Mouse (Mus musculus) olfactory bulb, adult 2 months (tissue): Measurements from ENCODE around the gene Snrk.

Source experiments
- CTCF ChIP-seq: fragments of 200-500 bp; IDR thresholded peaks from 2 replicates; pipeline ENCODE4 v1.5.1; 2012; ENCODE audit warnings: low read depth, mild to moderate bottlenecking, low read length, moderate library complexity; ENCODE audit not compliant: insufficient read depth
- POLR2A ChIP-seq: fragments of 200-500 bp; IDR thresholded peaks from 2 replicates; pipeline ENCODE4 v1.6.1; 2012; ENCODE audit warnings: mild to moderate bottlenecking, low read depth, low read length, moderate library complexity; ENCODE audit not compliant: insufficient read depth

DNA sequence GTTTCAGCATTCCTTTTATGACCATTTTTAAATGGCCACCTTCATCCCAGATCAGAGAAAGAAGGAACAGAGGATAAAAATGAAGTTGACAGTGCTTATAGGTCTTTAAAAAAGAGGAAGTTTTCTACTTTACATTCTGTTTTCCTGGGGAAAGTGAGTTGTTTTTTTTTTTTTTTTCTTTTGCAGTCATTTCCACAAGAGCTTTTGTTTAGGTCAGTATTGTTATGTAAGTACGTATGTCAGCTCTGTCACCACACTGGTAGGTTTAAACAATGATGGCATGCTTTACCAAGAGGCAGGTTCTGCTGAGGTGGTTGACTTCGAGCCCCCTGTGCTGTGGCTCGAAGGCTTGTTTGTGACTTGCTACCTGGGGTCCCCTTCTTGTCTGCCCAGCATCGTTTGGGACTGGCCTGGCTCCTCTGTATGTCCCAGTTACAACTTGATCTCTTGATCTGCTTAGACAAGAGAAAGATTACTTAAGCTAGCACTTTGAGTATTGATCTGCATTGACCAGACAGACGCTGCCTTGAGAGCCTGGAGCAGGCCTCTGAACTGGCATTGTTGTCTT lies 8.7 kb downstream of the Snrk start:
- TF ChIP-seq POLR2A (no peak), CTCF (no peak)
